Mouse (Mus musculus) layer of hippocampus, adult 18-20 months (tissue): Measurements from ENCODE around the gene Sorcs2. TPM values are rescaled to one million over a fixed set of nuclear protein-coding genes. Genes with fewer than 3 reads are reported as not detected.

Experiments
- DNase-seq, 2 experiments: peaks; one replicate each; pipeline ENCODE4 v3.0.0; 2022; ENCODE audit warnings: low spot score in 2 of 2
- total RNA-seq, 2 experiments: library from RNA; stranded (reverse); gene quantifications; 2 replicates each; pipeline ENCODE4 v1.2.3; 2021

Gene Sorcs2
- total RNA-seq, 2 experiments from 2014 or later: 41.0 to 49.9 TPM

DNA sequence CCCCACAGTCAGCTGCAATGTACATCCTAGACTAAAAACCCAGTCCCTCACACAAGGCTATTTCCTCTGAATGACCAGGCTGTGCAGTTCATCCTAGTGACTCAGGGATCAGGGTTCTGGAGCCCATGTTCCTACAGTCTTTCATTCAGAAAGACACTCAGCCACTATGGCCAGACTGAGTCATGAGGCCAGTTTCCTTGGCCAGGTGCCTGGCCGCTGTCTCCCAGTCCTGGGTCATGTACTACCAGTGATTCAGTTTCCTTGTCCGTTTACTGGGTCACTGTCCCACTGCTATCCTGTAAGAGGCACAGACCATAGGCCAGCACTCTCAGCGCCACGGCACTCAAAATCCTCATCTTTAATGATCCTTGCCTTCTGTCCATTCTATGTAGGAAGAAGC is 209.6 kb downstream of the Sorcs2 start:
- DNase-seq: no peak

- no peak for DNase-seq
Measured at GRCm38 (mm10) chr5:36186294-36187053, 211.5 kb downstream of the Sorcs2 start.

DNA sequence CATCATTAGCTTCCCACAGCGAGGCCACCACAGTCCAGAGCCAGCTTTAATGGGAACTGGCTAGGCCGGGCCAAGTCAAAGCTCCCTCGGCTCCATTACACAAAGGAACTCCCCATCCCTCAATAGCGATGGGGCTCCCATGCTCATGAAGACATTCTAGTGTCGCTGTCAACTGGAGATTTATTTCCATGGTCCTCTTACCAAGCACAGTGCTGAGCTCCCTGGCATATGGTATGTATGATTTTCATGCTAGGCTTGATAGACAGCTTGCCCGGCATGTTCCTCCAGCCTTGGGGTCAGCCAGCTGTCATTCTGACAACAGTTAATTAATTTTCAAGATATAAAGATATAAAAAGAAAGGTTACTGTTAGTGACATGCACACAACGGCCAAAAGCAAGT is 215.6 kb downstream of the Sorcs2 start:
- DNase-seq: no peak

- DNase-seq: no peak
Measured at GRCm38 (mm10) chr5:36179708-36180107, 218.2 kb downstream of the Sorcs2 start.

- DNase-seq: no peak
Measured at GRCm38 (mm10) chr5:36178785-36179184, 219.2 kb downstream of the Sorcs2 start.

GRCm38 (mm10) chr5:36178215-36178614 is 219.7 kb downstream of the Sorcs2 start:
- no peak for DNase-seq

GRCm38 (mm10) chr5:36176873-36177272 is 221.1 kb downstream of the Sorcs2 start:
- DNase-seq: no peak

DNA sequence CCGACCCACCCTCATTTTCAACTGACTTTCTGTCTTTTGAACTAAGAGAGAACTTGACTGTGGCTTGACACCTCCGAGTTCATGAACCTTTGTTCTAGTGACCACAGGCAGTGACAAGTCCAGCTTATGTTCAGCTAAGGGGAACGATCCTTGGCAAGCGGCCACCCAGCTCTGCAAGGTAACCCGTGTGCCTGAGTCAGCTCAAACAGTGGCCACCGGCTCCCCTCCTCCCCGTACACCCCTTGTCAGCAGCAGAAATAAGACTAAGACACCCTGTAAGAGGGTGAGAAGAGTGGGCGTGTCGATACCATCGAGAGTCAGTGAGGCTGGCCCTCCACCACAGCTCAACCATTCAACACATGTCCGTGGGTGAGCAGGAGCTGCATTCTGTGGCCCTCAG is 221.5 kb downstream of the Sorcs2 start:
- DNase-seq: no peak

DNA sequence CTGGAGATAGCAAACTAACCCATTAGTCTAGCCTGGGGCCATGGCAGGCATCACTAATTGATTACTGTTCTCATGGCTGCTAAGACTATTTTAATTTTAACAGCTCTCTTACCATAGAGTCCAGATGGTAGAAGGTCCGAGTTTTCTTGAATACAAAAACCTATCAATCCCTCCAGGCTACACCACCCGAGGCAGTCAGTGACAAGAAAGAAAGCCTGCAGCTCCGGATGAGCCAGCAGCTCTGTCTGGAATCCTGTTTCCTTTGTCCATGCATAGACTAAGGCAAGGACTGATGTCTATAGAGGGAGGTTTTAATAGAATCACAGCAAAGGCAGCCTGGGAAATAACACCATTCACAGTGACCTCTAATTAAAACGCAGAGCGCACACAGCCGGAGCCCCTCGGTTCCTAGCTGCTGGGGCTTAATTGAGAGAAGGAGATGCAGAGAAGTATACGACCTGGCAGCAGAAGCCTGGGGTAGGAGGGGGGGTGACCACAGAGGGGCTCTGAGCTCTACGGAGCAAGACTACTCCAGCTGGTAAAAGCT is 223.3 kb downstream of the Sorcs2 start:
- DNase-seq: no peak

DNA sequence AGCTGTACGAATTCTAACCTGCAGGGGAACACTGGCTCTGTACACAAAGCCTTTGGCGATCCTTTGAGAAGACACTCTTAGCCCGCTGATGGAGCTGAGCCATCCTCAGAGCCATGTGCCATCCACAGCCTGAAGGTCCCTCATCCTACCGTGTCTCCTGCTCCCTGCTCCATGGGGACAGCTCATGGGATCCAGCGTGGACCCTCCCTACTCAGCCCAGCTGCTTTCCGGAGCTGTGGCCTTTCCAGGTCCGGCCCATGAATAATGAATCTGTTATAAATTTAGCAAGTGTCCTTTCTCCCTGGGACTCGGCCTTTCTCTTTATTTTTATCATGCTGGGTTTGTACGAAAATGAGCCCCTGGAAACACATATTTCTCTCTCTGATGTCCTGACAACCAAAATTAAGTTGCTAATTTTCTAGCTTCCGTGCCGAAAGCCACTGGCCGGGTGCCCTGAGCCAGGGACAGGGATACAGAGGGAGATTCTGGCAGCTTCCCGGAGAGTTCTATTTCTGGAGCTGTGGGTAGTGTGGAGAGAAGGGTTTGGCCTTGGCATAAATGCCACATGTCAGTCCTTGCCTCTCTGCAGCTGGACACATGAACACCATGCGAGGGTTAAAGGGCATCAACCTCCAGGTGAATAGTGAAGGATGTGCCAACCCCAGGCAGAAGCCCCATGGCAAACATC is 228.8 kb downstream of the Sorcs2 start:
- DNase-seq: peak in 1 of 2 experiments; percentile 34

DNA sequence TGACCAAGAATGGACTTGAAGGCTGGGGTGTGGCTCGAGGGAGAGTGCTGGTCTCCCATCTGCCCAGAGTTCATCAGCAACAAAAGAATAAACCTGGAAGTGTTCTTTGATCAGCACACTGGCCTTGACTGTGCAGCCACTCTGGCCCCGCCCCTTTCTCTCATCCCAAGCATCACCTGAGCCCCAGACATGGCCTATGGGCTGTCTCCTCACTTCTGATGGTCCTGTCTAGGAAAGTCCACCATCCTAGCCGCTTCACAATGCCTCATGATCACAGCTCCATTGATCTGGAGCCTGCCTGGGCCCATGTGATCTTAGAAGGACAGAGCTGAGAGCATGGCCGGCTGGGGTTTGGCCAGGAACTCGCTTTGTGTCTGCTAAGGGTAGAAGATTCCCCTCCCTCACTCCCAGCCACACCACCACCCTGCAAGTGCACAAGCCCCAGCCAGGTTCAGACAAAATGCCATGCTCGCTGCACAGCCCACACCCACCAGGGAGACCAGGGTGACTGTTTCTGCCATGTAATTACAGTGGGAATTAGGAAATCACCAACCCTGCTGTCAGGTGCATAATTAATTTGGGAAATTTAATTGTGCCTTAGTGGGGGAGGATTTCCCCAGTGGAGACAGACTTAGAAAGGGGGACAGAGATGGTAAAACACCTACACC is 231.5 kb downstream of the Sorcs2 start:
- no peak for DNase-seq

DNA sequence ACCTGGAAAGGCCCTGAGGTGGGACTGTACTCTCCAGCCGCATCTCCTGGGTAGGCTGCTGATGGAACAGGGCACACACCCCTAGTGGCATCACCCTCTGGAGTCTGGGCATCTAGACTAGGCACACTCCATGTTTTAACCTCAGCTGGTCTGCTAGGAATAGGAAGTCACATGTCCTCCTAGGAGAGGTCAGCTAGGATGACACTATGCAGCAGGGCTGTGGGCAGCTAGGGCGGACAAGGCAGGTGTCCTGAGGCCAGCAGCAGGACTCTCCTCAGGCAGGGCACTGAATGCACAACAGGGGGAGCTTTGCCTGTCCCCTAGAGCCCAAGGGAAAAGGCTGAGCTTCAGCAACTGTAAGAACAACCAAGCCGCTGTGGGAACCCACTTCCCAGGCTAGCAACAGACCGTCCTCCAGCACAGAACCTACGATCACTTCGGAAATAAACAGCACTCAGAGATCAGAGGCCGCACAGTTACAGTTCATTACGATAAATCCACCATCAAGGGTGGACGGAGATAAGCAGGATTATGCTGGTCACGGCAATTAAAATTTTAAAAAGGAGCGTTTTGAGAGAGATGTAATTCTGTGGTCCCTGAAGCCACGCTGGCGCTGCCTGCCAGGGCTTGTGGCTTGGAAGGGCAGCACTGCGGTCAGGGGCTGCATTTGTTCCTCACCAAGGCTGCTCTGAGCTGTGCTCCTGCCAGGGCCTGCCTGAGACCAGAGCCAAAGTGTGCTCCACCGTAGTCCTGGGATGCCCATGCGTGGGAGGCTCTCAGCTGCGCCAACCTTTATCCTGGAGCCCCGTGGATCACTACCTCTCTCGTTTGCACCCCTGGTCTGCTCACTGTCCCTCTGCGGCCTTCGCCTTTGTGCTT is 232.3 kb downstream of the Sorcs2 start:
- DNase-seq: no peak

DNA sequence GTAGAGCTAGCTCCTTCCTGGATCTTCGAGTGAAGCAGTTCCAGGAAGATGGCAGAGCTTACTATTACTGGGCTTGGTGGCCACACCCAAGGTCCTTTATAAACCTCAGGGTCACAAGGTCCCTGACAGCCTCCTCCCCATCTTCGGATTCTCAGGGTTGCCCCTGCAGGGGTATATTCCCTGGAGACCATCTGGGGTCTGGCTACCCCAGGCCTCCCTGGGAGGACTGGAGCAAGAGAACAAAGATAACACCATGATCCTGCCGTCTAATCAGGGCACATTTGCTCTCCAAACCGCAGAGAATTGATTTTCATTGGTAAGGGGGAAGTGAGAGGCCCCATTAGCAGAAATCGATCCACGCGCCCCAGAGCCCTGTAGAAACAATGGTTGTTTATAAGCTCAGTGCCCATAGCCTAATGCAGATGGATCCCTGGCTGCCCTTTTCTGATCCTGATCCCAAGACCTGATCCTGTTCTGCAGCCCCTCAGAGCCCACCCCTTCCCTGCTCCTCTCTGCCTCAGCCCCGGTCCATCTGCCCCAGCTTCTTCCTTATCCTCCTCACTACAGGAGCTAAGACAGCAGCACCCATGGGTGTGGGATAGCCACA is 243.0 kb downstream of the Sorcs2 start:
- no peak for DNase-seq

DNA sequence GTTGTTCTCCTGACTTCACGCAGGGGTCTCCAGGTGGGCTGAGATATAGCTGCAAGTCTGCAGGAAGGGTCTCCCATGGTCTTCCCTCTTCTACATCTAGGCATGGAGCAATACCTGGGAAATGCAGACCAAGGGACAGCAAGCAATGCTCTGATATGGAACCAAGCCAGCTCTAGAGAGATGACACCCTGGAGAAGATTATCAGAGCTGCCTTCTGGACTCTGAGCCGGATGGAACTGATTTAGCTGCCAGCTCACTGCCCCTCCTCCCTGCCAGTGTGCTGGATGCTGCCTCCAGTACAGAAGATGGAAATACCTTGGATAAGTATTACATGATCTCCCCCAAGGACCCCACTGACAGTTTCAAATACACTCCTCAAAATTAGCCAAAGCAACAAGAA is 244.7 kb downstream of the Sorcs2 start:
- DNase-seq: no peak

GRCm38 (mm10) chr5:36151086-36151485 is 246.9 kb downstream of the Sorcs2 start:
- DNase-seq: no peak

DNA sequence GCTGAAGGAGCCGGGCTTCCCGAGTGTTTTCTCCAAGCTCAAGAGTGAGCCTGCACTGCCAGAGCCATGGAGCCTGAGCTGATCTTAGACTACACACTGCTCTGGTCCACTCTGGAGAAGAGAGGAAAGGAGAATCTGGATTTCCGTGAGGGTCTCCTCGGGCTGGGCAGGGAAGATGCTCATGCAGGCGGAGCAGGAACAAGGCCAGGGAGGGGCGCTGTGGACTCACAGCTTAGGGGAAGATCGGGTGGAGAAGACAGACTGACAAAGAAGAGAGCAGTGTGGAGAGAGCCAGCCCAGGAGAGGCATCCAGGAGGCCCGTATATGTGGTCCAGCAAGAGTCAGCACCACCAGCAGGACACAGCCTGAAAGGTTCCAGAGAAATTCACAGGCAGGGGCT is 248.8 kb downstream of the Sorcs2 start:
- no peak for DNase-seq

DNA sequence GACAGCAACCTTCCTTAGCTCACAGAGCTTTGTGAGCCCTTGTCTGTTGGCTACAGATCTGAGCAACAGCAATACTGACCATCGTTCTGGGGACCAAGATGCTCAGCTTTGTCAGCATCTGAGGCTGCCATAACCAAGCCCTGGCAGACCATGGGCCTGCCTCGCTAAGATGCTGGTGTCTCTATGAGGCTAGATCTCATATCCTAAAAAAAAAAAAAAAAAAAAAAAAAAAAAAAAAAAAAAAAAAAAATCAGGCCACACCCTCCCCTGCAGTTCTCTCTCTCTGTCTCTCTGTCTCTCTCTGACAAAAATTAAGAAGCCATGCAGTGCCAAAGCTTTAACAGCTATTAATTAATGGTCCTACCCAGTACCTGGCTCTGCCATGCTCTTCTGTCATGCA is 251.3 kb downstream of the Sorcs2 start:
- no peak for DNase-seq

DNA sequence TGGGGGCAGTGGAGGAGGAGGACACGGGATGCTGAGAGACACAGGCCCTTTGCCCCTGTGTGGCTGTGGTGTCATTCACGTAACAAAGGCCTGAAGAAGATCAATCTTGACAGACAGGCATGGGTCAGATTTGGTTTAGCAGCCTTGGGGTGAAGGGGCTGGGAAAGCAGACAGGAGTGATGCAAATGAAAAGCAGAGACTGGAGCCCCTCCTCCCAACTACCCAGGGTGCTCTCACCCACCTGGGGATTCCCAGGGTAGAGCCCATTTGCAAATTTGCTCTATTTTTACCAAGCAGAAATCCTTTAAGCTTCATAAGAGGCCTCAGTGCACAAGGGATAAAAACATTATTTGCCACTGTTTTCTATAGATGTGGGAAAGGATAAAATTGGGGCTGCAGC is 253.4 kb downstream of the Sorcs2 start:
- no peak for DNase-seq

GRCm38 (mm10) chr5:36141676-36142255 is 256.2 kb downstream of the Sorcs2 start:
- no peak for DNase-seq

DNA sequence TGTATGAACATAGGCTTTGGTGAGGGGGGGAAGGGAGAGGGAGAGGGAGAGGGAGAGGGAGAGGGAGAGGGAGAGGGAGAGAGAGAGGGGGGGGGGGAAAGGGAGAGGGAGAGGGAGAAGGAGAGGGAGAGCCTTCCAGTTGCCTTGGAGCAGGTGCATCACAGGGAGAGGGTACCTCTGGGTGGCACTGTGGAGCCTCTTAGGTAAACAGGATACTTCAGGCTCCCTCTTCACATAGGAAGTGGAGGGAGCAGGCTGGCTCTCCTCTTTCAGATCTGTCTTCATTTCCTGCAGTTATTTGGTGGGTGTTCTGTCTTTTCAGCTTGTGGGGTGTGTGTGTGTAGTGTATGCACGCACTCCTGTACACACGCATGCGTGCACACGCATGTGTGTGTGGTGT is 256.8 kb downstream of the Sorcs2 start:
- DNase-seq: peak in 1 of 2 experiments; percentile 37
